Mouse (Mus musculus): ENCODE results near the gene Elf3. TPM values are rescaled to one million over a fixed set of nuclear protein-coding genes. Genes with fewer than 3 reads are reported as not detected.

Gene Elf3
- not detected for total RNA-seq (2021)

GRCm38 (mm10) chr1:135258380-135259127 is at the start of gene Elf3:
Elf3 (minus strand) TSS chr1:135258568.
- DNase-seq (ENCODE audit: extremely low spot score in 1 of 2, low spot score in 1 of 2) = no peak

DNA sequence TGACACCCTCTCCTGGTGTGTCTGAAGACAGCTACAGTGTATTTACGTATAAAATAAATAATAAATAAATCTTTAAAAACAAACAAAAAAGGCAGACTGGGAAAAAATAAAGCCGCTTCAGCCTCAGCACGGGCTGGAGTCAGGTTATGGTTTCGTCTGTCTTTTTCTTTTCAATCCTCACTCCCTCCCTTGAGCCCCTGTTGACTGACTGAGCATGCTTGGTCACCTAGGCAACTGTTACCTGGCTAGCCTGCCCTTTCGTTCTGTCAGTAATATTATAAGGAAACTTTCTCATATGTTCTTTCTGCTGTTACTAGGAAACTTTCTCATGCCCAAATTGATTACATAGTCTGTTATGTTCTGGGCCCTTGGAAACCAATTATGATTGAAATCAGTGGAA is 32.5 kb upstream of the Elf3 start:
- DNase-seq (ENCODE audit: extremely low spot score in 1 of 2, low spot score in 1 of 2) = no peak

DNA sequence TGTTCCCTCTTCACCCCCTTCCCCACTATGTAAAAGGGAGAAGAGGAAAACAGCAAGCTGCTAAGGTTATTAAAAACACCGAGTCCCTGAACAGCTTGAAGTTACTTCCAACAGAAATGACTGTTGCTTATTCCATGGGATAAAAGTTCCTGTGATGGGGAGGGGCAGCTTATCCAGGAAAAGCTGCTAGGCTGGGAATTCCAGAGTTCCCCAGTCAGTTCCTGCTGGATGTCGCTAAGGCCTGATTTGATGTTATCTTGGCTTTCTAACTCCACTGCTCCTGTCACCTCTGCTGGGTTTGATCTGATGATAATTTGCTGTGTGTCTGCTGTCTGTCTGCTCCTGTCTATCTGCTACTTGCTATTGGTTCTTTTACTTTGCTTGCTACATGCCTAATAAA is 27.9 kb upstream of the Elf3 start:
- DNase-seq (ENCODE audit: extremely low spot score in 1 of 2, low spot score in 1 of 2) = no peak

DNA sequence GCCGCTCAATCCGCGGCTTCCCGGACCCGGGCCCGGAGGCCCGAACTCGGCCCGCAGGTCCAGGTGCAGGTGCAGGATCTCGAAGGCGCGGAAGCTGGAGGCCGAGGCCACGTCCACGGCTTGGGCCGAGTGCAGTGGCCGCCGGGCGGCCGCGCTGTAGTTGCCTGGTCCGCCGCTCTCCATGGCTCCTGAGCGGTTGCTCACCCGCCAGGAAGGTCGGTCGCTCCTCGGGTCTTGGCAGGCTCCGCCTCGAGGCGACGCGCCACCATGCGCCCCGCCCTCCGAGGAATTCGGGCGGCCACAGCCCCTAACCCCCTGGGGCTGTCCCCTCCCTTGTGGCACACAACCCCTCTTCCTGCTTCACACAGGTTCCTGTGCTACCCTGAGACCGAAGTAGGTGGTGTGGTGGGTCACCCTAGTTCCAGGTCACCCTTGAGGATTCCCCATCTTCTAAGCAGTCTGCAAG is 25.5 kb upstream of the Elf3 start, which contains the start of gene Rnpep:
TSS of gene Rnpep (minus strand) at position 259 of the 466 bp plus-strand sequence.
- DNase-seq (ENCODE audit: extremely low spot score in 1 of 2, low spot score in 1 of 2) = peak; percentile 54 to 74

- DNase-seq (ENCODE audit: extremely low spot score in 1 of 2, low spot score in 1 of 2) = peak in 1 of 2 experiments; percentile 13
These were observed 25.0 kb upstream of the Elf3 start for GRCm38 (mm10) chr1:135283287-135283825.

- DNase-seq (ENCODE audit: extremely low spot score in 1 of 2, low spot score in 1 of 2) = no peak
These were observed 24.3 kb upstream of the Elf3 start for GRCm38 (mm10) chr1:135282536-135283286.

- DNase-seq (ENCODE audit: extremely low spot score in 1 of 2, low spot score in 1 of 2) = no peak
These were observed 23.5 kb upstream of the Elf3 start for GRCm38 (mm10) chr1:135281841-135282240.

DNA sequence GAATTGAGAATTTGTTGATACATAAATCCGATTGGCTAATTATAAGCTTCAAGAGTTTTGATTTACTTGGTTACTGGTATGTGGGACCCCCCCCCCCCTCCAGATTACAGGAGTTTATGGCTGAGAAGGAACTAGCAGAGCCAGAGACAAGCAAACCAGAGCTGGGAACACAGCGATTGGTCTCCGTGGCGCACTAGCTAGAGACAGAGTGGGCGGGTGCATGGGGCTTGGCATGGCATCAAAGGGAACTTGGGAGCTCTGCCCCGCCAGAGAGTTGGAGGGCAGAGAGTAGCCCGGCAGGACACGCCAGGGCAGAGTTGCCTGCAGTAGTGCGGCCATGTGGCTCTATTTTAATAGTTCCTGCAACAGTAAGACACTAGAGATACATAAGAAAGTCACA is 22.3 kb upstream of the Elf3 start:
- peak in 1 of 2 experiments; percentile 53 for DNase-seq (ENCODE audit: extremely low spot score in 1 of 2, low spot score in 1 of 2)

- no peak for DNase-seq (ENCODE audit: extremely low spot score in 1 of 2, low spot score in 1 of 2)
These were observed 13.0 kb upstream of the Elf3 start for GRCm38 (mm10) chr1:135271371-135271770.

DNA sequence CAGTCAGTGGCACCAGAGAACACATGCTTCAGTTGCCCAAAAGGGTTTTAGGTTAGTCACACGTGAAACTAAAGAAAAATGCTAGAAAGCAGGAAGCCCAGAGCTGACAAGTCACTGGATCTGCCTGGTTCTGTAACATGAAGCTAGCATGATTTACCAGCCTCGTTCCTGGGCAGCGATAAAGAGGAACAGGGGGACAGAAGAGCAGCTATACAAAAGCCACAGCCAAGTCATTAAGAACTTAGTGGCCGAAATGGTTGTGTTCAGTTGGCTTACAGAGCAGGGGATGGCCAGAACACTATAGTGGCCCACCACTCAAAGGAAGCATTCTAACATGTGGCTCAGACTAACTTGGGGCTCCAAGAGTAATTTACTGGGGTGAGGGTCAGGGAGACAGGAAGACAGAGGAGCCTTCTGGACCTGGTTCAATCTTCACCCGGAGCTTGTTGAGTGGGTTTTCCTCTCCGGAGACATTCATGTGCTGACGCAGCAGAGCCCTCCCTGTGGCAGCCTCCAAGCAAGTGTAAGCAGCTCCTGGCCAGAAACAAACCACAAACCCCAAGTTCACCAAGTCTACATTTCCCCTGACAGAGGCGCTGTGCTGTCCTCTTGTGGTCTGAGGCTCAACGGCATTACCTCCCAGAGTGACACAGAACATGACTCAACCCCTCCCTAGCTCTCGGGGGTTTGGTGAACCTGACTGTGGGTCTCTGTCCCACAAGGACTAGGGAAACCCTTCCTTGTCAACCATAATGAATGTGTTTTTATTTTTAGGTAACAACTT is 9.5 kb upstream of the Elf3 start:
- DNase-seq (ENCODE audit: extremely low spot score in 1 of 2, low spot score in 1 of 2) = no peak

DNA sequence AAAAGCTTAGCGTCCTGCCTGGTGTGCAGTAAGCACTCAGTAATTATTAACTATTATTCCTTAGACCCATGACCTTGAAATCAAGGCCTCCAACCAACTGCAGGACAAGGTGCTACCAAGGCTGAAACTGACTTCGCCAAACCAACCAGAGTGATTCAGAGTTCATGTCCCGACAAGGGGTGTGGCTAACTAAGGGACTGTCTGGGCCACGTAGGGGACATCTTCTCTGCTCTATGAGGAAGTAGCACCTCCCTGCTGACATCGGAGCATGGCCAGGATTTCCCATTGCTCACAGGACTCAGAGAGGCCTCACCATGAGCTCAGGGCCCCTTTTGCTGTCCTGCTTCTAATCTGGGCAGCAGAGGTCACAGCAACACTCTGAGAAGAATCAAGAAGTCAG is 7.5 kb upstream of the Elf3 start:
- no peak for DNase-seq (ENCODE audit: extremely low spot score in 1 of 2, low spot score in 1 of 2)

- DNase-seq (ENCODE audit: extremely low spot score in 1 of 2, low spot score in 1 of 2) = no peak
These were observed 4.9 kb upstream of the Elf3 start for GRCm38 (mm10) chr1:135263316-135263715.

DNA sequence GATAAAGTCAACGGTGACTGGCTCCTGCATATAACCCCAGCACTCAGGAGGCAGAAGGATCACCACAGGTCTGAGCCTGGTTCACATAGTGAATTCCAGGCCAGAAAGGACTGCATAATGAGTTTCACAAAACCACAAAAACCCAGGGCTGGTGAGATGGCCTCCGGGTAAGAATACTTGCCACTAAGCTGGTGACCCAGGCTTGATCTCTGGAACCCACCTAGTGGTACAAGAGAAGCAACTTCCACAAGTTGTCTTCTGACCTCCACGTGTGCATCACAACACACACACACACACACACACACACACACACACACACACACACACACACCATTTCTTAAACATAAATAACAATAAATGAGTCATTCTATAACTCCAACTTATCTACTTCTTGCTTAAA is 4.0 kb upstream of the Elf3 start:
- no peak for DNase-seq (ENCODE audit: extremely low spot score in 1 of 2, low spot score in 1 of 2)

DNA sequence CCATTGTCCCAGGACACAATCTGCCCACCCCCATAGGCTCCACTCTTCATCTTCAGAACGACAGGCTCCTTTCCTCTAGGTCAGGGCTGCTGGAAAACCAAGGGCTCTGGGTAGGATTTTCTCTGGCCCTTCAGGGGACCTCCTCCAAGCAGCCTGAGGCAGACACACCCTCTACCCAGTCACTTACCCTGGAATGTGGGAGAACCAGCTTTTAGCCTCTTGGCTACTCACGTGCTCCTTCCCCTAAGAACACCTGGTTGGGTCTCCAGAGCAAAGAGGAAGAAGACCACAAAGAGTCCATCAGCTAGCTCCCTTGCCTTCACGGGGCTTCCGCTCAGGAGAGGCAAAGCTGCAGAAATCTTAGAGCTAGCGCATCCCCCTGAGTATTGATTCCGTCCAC is 2.6 kb upstream of the Elf3 start:
- DNase-seq (ENCODE audit: extremely low spot score in 1 of 2, low spot score in 1 of 2) = no peak

DNA sequence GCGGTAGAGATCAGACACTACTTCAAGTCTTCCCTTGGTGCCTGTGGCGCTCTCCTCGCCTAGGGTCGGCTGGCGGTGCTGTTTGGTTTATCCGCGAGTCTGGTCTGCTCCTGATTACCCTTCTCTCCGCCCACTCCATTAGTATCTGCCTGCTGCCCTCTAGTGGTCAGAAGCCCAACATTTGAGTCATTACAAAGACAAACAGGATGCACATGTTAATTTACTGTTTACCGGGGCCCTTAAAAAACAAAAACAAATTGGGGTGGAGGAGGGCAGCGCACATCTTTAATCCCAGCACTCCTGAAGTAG is 714 bp upstream of the Elf3 start:
- peak; percentile 67 to 88 for DNase-seq (ENCODE audit: extremely low spot score in 1 of 2, low spot score in 1 of 2)

GRCm38 (mm10) chr1:135256299-135256698 is 2.1 kb downstream of the Elf3 start:
- DNase-seq (ENCODE audit: extremely low spot score in 1 of 2, low spot score in 1 of 2) = no peak

DNA sequence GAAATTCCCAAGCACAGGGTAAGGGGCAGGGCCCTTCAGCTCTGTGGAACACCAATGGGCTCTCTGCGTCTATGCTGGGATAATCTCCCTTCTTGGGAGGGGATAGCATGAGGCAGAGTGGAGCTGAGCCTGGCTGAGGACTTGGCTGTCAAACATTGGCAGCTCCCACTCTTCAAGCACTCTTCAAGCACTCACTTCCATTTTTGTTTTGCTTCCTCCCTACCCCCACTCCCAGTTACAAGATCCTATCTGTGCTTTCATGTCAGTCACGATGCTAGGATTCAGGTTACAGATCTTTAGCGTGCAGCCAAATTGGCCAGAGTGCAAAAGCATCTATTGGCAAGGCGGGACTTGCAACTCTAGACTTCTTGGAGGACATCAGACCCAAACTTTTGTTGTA is 5.5 kb downstream of the Elf3 start:
- no peak for DNase-seq (ENCODE audit: extremely low spot score in 1 of 2, low spot score in 1 of 2)

- no peak for DNase-seq (ENCODE audit: extremely low spot score in 1 of 2, low spot score in 1 of 2)
These were observed 7.0 kb downstream of the Elf3 start for GRCm38 (mm10) chr1:135251405-135251804.

DNA sequence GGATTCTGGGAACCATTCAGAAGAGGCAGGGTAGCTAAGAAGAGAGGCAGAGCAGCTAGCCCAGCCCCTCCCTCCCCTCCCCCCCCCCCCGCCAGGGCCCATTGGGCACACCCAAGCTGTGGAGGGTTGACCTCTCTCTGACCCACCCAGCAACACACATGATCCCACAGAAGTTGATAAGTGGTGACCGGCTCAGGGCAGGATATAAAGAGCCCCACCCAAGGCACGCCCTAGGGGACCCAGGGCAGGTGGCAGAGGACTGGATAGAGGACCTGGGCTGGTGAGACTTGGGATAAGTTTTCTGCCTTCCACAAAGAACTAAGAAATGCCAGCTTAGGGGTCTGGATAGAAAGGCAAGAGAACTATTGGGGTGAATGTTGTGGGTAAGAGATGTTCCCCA is 7.7 kb downstream of the Elf3 start:
- DNase-seq (ENCODE audit: extremely low spot score in 1 of 2, low spot score in 1 of 2) = no peak

GRCm38 (mm10) chr1:135248434-135248850 is 9.9 kb downstream of the Elf3 start:
- DNase-seq (ENCODE audit: extremely low spot score in 1 of 2, low spot score in 1 of 2) = peak; percentile 20 to 30

DNA sequence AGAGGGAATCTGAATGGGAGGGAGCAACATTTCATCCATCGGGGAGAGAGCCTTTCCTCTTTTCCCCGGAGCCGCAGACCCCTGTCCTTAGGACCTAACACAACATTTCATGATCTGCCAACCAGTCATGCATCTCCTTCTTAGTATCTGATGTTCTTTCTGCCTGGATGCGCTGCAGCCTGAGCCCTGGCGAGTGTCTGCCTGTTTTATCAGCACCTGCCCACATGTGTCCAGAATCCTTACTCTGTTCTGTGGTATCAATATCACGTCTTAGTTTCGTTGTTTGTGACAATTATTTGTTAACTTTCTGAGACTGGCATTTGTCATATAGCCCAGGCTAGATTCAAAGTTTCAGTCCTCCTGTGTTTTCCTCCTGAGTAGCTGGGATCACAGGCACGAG is 14.4 kb downstream of the Elf3 start:
- DNase-seq (ENCODE audit: extremely low spot score in 1 of 2, low spot score in 1 of 2) = no peak
